Mouse (Mus musculus): Measurements from ENCODE around the gene Doc2g. TPM values are rescaled to one million over a fixed set of nuclear protein-coding genes. Genes with fewer than 3 reads are reported as not detected.

Gene Doc2g
- polyA plus RNA-seq, 1 experiment from 2014 or later: 1.9 TPM

- 81% methylated on average over 5 of the region's 5 CpGs for WGBS
- TF ChIP-seq CTCF (IDR thresholded peaks at IDR 0.05) (no peak), EP300 (IDR thresholded peaks at IDR 0.05) (no peak)
These were observed 51.5 kb downstream of the Doc2g start for GRCm38 (mm10) chr19:4054613-4055012.

GRCm38 (mm10) chr19:4055216-4055946 lies 52.3 kb downstream of the Doc2g start:
- no peak for ATAC-seq

More at GRCm38 (mm10) chr19:4054613-4055012, 51.5 kb downstream of the Doc2g start:
- Histone ChIP-seq H3K27ac (ENCODE audit: low read length) (no peak overlapping the region), H3K36me3 (ENCODE audit: insufficient read depth, low read length) (no peaks in the 10 kb centered on the region), H3K9me3 (ENCODE audit: low read length) (no peaks in the 10 kb centered on the region), H3K27me3 (replicated peaks; ENCODE audit: insufficient read depth, low read length) (no peaks in the 10 kb centered on the region), H3K4me1 (ENCODE audit: insufficient read depth, low read depth, low read length) (no peaks in the 10 kb centered on the region), H3K4me3 (ENCODE audit: low read depth, low read length) (no peak overlapping the region), H3K4me2 (replicated peaks; ENCODE audit: low read depth, low read length) (no peak overlapping the region), H3K9ac (replicated peaks; ENCODE audit: low read depth) (no peak overlapping the region)
- ATAC-seq: no peak
- no peak for DNase-seq (ENCODE audit: low spot score)

GRCm38 (mm10) chr19:4055947-4056693 lies 53.0 kb downstream of the Doc2g start:
- no peaks in the 10 kb centered on the region for H3K36me3 ChIP-seq (ENCODE audit: insufficient read depth, low read length)
- peak overlapping the region; percentile 26 for H3K27ac ChIP-seq (ENCODE audit: low read length)
- H3K9ac ChIP-seq (replicated peaks; ENCODE audit: low read depth): no peak overlapping the region
- no peak overlapping the region for H3K4me3 ChIP-seq (ENCODE audit: low read depth, low read length)
- peak; percentile 57 for DNase-seq (ENCODE audit: low spot score)
- TF ChIP-seq EP300 (IDR thresholded peaks at IDR 0.05) (no peak), CTCF (IDR thresholded peaks at IDR 0.05) (no peak)
- no peaks in the 10 kb centered on the region for H3K27me3 ChIP-seq (replicated peaks; ENCODE audit: insufficient read depth, low read length)
- no peaks in the 10 kb centered on the region for H3K4me1 ChIP-seq (ENCODE audit: insufficient read depth, low read depth, low read length)
- no peak overlapping the region for H3K4me2 ChIP-seq (replicated peaks; ENCODE audit: low read depth, low read length)
- ATAC-seq: peak; percentile 63
- no peaks in the 10 kb centered on the region for H3K9me3 ChIP-seq (ENCODE audit: low read length)
- 41% methylated on average over 15 of the region's 15 CpGs for WGBS

More at GRCm38 (mm10) chr19:4055216-4055946, 52.3 kb downstream of the Doc2g start:
- H3K4me3 ChIP-seq (ENCODE audit: low read depth, low read length): no peak overlapping the region
- no peaks in the 10 kb centered on the region for H3K27me3 ChIP-seq (replicated peaks; ENCODE audit: insufficient read depth, low read length)
- 61% methylated on average over 8 of the region's 8 CpGs for WGBS
- no peak overlapping the region for H3K4me2 ChIP-seq (replicated peaks; ENCODE audit: low read depth, low read length)
- no peak overlapping the region for H3K27ac ChIP-seq (ENCODE audit: low read length)
- TF ChIP-seq CTCF (IDR thresholded peaks at IDR 0.05): no peak
- no peak for TF ChIP-seq EP300 (IDR thresholded peaks at IDR 0.05)
- no peak overlapping the region for H3K9ac ChIP-seq (replicated peaks; ENCODE audit: low read depth)
- H3K9me3 ChIP-seq (ENCODE audit: low read length): no peaks in the 10 kb centered on the region
- H3K36me3 ChIP-seq (ENCODE audit: insufficient read depth, low read length): no peaks in the 10 kb centered on the region
- no peaks in the 10 kb centered on the region for H3K4me1 ChIP-seq (ENCODE audit: insufficient read depth, low read depth, low read length)
- DNase-seq (ENCODE audit: low spot score): no peak

Other genes with a start within 250 kb of the Doc2g start
- gene Kmt5b, start 235.9 kb upstream of the Doc2g start, polyA plus RNA-seq (2015; fragmentation: Nextera tagmentation; extraction: Ambion mirVana): 20.5 and 23.7 TPM in 2 replicates
- 65.9 and 68.1 TPM in 2 replicates for gene Chka, start 151.5 kb upstream of the Doc2g start, polyA plus RNA-seq (2015; fragmentation: Nextera tagmentation; extraction: Ambion mirVana)
- 31.8 and 33.1 TPM in 2 replicates for gene Tcirg1, start 96.2 kb upstream of the Doc2g start, polyA plus RNA-seq (2015; fragmentation: Nextera tagmentation; extraction: Ambion mirVana)
- gene Ndufs8, start 90.5 kb upstream of the Doc2g start, polyA plus RNA-seq (2015; fragmentation: Nextera tagmentation; extraction: Ambion mirVana): 203 and 225 TPM in 2 replicates
- gene Aldh3b1, start 73.5 kb upstream of the Doc2g start, polyA plus RNA-seq (2015; fragmentation: Nextera tagmentation; extraction: Ambion mirVana): 33.2 and 38.3 TPM in 2 replicates
- 40.0 and 45.5 TPM in 2 replicates for gene Unc93b1, start 68.1 kb upstream of the Doc2g start, polyA plus RNA-seq (2015; fragmentation: Nextera tagmentation; extraction: Ambion mirVana)
- gene Aldh3b3, start 44.7 kb upstream of the Doc2g start, polyA plus RNA-seq (2015; fragmentation: Nextera tagmentation; extraction: Ambion mirVana): 0.04 and 0.06 TPM in 2 replicates
- 0.47 and 0.71 TPM in 2 replicates for gene Aldh3b2, start 31.0 kb upstream of the Doc2g start, polyA plus RNA-seq (2015; fragmentation: Nextera tagmentation; extraction: Ambion mirVana)
- 14.9 and 15.7 TPM in 2 replicates for gene Acy3, start 16.7 kb upstream of the Doc2g start, polyA plus RNA-seq (2015; fragmentation: Nextera tagmentation; extraction: Ambion mirVana)
- not detected in 2 replicates for gene Tbx10, start 10.6 kb upstream of the Doc2g start, polyA plus RNA-seq (2015; fragmentation: Nextera tagmentation; extraction: Ambion mirVana)
- gene Nudt8, start 2.7 kb upstream of the Doc2g start, polyA plus RNA-seq (2015; fragmentation: Nextera tagmentation; extraction: Ambion mirVana): 27.0 and 28.5 TPM in 2 replicates
- gene Gm49405, start 2.7 kb upstream of the Doc2g start, polyA plus RNA-seq (2015; fragmentation: Nextera tagmentation; extraction: Ambion mirVana): 1.1 TPM in 2 replicates
- 130 and 152 TPM in 2 replicates for gene Ndufv1, start 9.5 kb downstream of the Doc2g start, polyA plus RNA-seq (2015; fragmentation: Nextera tagmentation; extraction: Ambion mirVana)
- 273 and 288 TPM in 2 replicates for gene Gstp1, start 34.7 kb downstream of the Doc2g start, polyA plus RNA-seq (2015; fragmentation: Nextera tagmentation; extraction: Ambion mirVana)
- gene Gstp2, start 42.7 kb downstream of the Doc2g start, polyA plus RNA-seq (2015; fragmentation: Nextera tagmentation; extraction: Ambion mirVana): 6.3 and 7.3 TPM in 2 replicates
- gene Gstp3, start 56.3 kb downstream of the Doc2g start, polyA plus RNA-seq (2015; fragmentation: Nextera tagmentation; extraction: Ambion mirVana): 6.5 and 6.9 TPM in 2 replicates
- not detected in 2 replicates for gene Cabp2, start 78.3 kb downstream of the Doc2g start, polyA plus RNA-seq (2015; fragmentation: Nextera tagmentation; extraction: Ambion mirVana)
- 154 and 164 TPM in 2 replicates for gene Cdk2ap2, start 93.9 kb downstream of the Doc2g start, polyA plus RNA-seq (2015; fragmentation: Nextera tagmentation; extraction: Ambion mirVana)
- gene Pitpnm1, start 96.7 kb downstream of the Doc2g start, polyA plus RNA-seq (2015; fragmentation: Nextera tagmentation; extraction: Ambion mirVana): 17.0 and 18.9 TPM in 2 replicates
- 78.5 and 82.1 TPM in 2 replicates for gene Aip, start 122.5 kb downstream of the Doc2g start, polyA plus RNA-seq (2015; fragmentation: Nextera tagmentation; extraction: Ambion mirVana)
- not detected in 2 replicates for gene Gpr152, start 136.5 kb downstream of the Doc2g start, polyA plus RNA-seq (2015; fragmentation: Nextera tagmentation; extraction: Ambion mirVana)
- gene Cabp4, start 140.7 kb downstream of the Doc2g start, polyA plus RNA-seq (2015; fragmentation: Nextera tagmentation; extraction: Ambion mirVana): 0.08 and 0.10 TPM in 2 replicates
- gene Coro1b, start 145.3 kb downstream of the Doc2g start, polyA plus RNA-seq (2015; fragmentation: Nextera tagmentation; extraction: Ambion mirVana): 183 and 192 TPM in 2 replicates
- 3.4 and 3.7 TPM in 2 replicates for gene Ptprcap, start 150.3 kb downstream of the Doc2g start, polyA plus RNA-seq (2015; fragmentation: Nextera tagmentation; extraction: Ambion mirVana)
- 28.4 and 35.1 TPM in 2 replicates for gene Rps6kb2, start 160.0 kb downstream of the Doc2g start, polyA plus RNA-seq (2015; fragmentation: Nextera tagmentation; extraction: Ambion mirVana)
- gene Carns1, start 172.2 kb downstream of the Doc2g start, polyA plus RNA-seq (2015; fragmentation: Nextera tagmentation; extraction: Ambion mirVana): 1.8 and 2.6 TPM in 2 replicates
- 3.9 and 4.5 TPM in 2 replicates for gene Tbc1d10c, start 188.0 kb downstream of the Doc2g start, polyA plus RNA-seq (2015; fragmentation: Nextera tagmentation; extraction: Ambion mirVana)
- gene Ppp1ca, start 188.8 kb downstream of the Doc2g start, polyA plus RNA-seq (2015; fragmentation: Nextera tagmentation; extraction: Ambion mirVana): 619 and 631 TPM in 2 replicates
- gene Rad9a, start 198.3 kb downstream of the Doc2g start, polyA plus RNA-seq (2015; fragmentation: Nextera tagmentation; extraction: Ambion mirVana): 14.1 and 14.3 TPM in 2 replicates
- gene Clcf1, start 210.9 kb downstream of the Doc2g start, polyA plus RNA-seq (2015; fragmentation: Nextera tagmentation; extraction: Ambion mirVana): 7.6 and 8.0 TPM in 2 replicates
- gene AC109138.7, start 211.0 kb downstream of the Doc2g start, polyA plus RNA-seq (2015; fragmentation: Nextera tagmentation; extraction: Ambion mirVana): not detected in 2 replicates
- 58.6 and 63.6 TPM in 2 replicates for gene Pold4, start 228.6 kb downstream of the Doc2g start, polyA plus RNA-seq (2015; fragmentation: Nextera tagmentation; extraction: Ambion mirVana)